In genomic region chr9:30653961-30654360, GRCm38 (mm10) we compare ENCODE assay signal across 17 mouse cellular contexts.
DNase-seq lines count a peak whose midpoint lies in the region.
"Had no signal": no experiment of that assay in that cellular context is flagged by ENCODE, and none has a peak within 500 bp of the region (broad histone marks: within the 10 kb centered on the region; RNA-seq: fewer than 3 reads in every experiment).

No protein-coding gene starts in this region.

- DNase-seq in heart, adult 11 months: peak; percentile 82
- DNase-seq in heart, postnatal 25 days (ENCODE audit: low spot score): no peak
- DNase-seq in lung, adult 18-20 months: peak; percentile 5 to 41
- no peak for DNase-seq in lung, postnatal 14 days
- DNase-seq in lung, postnatal 25 days (ENCODE audit: low spot score): peak; percentile 2
- DNase-seq in gastrocnemius, postnatal 14 days: no peak
- DNase-seq: adrenal gland, adult 2 months; adrenal gland, postnatal 14 days; B cell, adult 2 months; cerebellum, adult 11 months; cerebellum, adult 2 months; cerebellum, adult 9-11 months; cerebellum, postnatal 25 days; gastrocnemius, adult 2 months; gastrocnemius, postnatal 25 days; heart, adult 2 months; heart, postnatal 14 days had no signal

- intact Hi-C loops in heart, postnatal 25 days (cut with DNase I): no loop called here
- intact Hi-C loops in gastrocnemius, postnatal 14 days (cut with DNase I; ENCODE audit: low total_unique reads): no loop called here

Comparison
In these comparisons a context has a peak if more than half of its experiments do, and no peak if none do; other contexts are left out.
1. DNase-seq: peak in heart, adult 11 months (single experiment), lung, adult 18-20 months (2 of 2) and lung, postnatal 25 days (single experiment); none in heart, postnatal 25 days (single experiment), lung, postnatal 14 days (single experiment) and gastrocnemius, postnatal 14 days (single experiment).